Mouse (Mus musculus) heart, adult 2 months (tissue): ENCODE measurements around the gene Chst8. TPM values are rescaled to one million over a fixed set of nuclear protein-coding genes. Genes with fewer than 3 reads are reported as not detected.

ENCODE experiments used
- DNase-seq, 2 experiments: peaks; one replicate each; pipeline ENCODE4 v3.0.0; 2021
- H3K27ac ChIP-seq: fragments of 200-600 bp; 2 replicates; pipeline ENCODE4 v1.8.1; 2022
- H3K27me3 ChIP-seq: fragments of 200-500 bp; 2 replicates; pipeline ENCODE4 v1.6.1; 2012; ENCODE audit warnings: mild to moderate bottlenecking, low read length, inconsistent platforms, mixed read lengths; ENCODE audit not compliant: control insufficient read depth, insufficient read depth
- H3K36me3 ChIP-seq: fragments of 200-500 bp; 2 replicates; pipeline ENCODE4 v1.6.1; 2012; ENCODE audit warnings: low read length, inconsistent platforms; ENCODE audit not compliant: control insufficient read depth, insufficient read depth
- H3K4me1 ChIP-seq: fragments of 200-500 bp; 2 replicates; pipeline ENCODE4 v1.6.1; 2011; ENCODE audit warnings: low read length; ENCODE audit not compliant: control insufficient read depth, insufficient read depth
- H3K4me3 ChIP-seq: fragments of 200-600 bp; 2 replicates; pipeline ENCODE4 v1.8.1; 2022
- H3K79me2 ChIP-seq: fragments of 200-500 bp; replicated peaks from 2 replicates; pipeline ENCODE4 v1.6.1; 2012; ENCODE audit warnings: mild to moderate bottlenecking, inconsistent platforms, low read length, moderate library complexity, mixed read lengths; ENCODE audit not compliant: control insufficient read depth, insufficient read depth
- H3K9ac ChIP-seq: fragments of 200-500 bp; 2 replicates; pipeline ENCODE4 v1.6.1; 2012; ENCODE audit warnings: low read depth, mild to moderate bottlenecking, control low read depth, inconsistent platforms, low read length, mixed read lengths
- CTCF ChIP-seq: fragments of 200-600 bp; IDR thresholded peaks from 2 replicates; pipeline ENCODE4 v1.8.1; 2022; ENCODE audit warnings: antibody characterized with exemption, mild to moderate bottlenecking, moderate library complexity
- EP300 ChIP-seq: fragments of 200-500 bp; IDR thresholded peaks from 2 replicates; pipeline ENCODE4 v1.6.1; 2011; ENCODE audit warnings: low read depth, low read length, control low read depth; ENCODE audit not compliant: insufficient read depth
- POLR2A ChIP-seq: fragments of 200-500 bp; IDR thresholded peaks from 2 replicates; pipeline ENCODE4 v1.6.1; 2011; ENCODE audit warnings: mild to moderate bottlenecking, low read depth, low read length, control low read depth; ENCODE audit not compliant: insufficient read depth
- WGBS: fragments of 180-500 bp; shearing (Covaris S2); methylation state at CpG from one replicate; pipeline ENCODE4 v1.1.7; 2018; 5-methylcytosine and 5-hydroxymethylcytosine counted together
- intact Hi-C: fragments of 180-260 bp; cut with DNase I; formaldehyde crosslinking; loops from one replicate; pipeline ENCODE4 v1.15.1; 2025
- polyA plus RNA-seq: library from polyadenylated mRNA; depleted of rRNA; stranded (reverse); fragments of >200 nt; gene quantifications from 2 replicates; pipeline ENCODE4 v1.2.3, GENCODE M21; 2012
- total RNA-seq, 2 experiments: library from RNA; stranded (reverse); gene quantifications; 2 replicates each; pipeline ENCODE4 v1.2.3; 2021

The Chst8 gene
- total and polyA plus RNA-seq, 3 experiments: 0.39 to 0.41 TPM; not detected in 1

DNA sequence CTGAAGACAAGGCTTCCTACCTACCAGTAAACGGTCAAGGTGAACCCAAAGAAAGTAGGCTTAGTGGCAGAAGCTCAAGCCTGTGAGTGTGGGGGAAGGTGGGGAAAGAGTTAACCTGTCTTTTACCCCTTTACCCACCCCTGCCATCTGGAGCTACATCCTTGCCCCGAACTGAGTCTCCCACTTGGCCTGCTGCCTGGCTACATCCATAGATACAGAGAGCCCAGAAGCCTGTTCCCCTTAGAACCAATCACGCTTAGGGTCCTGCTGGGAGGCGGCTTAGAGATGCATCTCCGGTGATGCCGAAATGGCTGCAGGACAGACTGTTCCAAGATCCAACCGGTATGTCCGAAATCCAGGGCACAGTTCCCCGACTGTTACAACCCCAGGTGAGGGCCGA, 1.5 kb downstream of the Chst8 start:
- peaks cover 2% of the 10 kb centered on the region; the same call in 1 of the 2 replicates for H3K27me3 ChIP-seq

DNA sequence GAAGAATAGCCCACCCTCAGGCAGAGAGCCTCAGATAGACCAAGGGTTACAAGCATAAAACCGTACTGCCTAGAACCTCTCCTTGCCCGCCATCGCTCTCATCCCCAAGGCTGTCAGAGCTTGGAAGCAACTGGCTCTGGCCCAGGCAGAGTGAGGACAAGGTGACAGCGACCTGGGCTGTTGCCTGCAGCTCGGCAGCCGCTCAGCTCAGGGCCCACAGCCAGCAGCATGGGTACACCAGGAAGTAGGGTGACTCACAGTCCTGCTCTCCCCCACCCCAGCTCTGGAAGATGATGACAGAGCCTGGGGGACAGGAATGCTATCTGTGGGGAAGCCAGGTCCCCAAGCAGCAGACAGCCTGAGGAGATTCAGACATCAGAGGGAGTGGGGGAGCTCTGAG, 6.2 kb downstream of the Chst8 start:
- Histone ChIP-seq H3K79me2 (no peaks in the 10 kb centered on the region), H3K27ac (no peak overlapping the region), H3K36me3 (no peaks in the 10 kb centered on the region), H3K4me1 (no peaks in the 10 kb centered on the region), H3K27me3 (peaks cover 2% of the 10 kb centered on the region; the same call in 1 of the 2 replicates), H3K4me3 (no peak overlapping the region), H3K9ac (no peak overlapping the region)
- peak; percentile 70 to 78 for DNase-seq
- TF ChIP-seq CTCF (no peak), POLR2A (no peak), EP300 (no peak)
- intact Hi-C loops: no loop called here
- 33% methylated on average over 6 of the region's 6 CpGs for WGBS

More for the DNA sequence above, 1.5 kb downstream of the Chst8 start:
- no peak overlapping the region for H3K4me3 ChIP-seq
- 7% methylated on average over 10 of the region's 10 CpGs for WGBS
- H3K36me3 ChIP-seq: no peaks in the 10 kb centered on the region
- no peaks in the 10 kb centered on the region for H3K4me1 ChIP-seq
- H3K79me2 ChIP-seq: no peaks in the 10 kb centered on the region
- intact Hi-C loops: loop anchor here (5.0 kb wide), 1 partner anchor 89 kb away; no protein-coding TSS in a partner anchor
- H3K9ac ChIP-seq: no peak overlapping the region
- TF ChIP-seq EP300: no peak
- no peak for DNase-seq
- H3K27ac ChIP-seq: no peak overlapping the region

GRCm38 (mm10) chr7:34805691-34806205, 6.8 kb downstream of the Chst8 start:
- Histone ChIP-seq H3K27me3 (no peaks in the 10 kb centered on the region), H3K36me3 (no peaks in the 10 kb centered on the region), H3K4me3 (no peak overlapping the region), H3K9ac (no peak overlapping the region), H3K4me1 (no peaks in the 10 kb centered on the region), H3K79me2 (no peaks in the 10 kb centered on the region), H3K27ac (no peak overlapping the region)
- WGBS: 77% methylated on average over 3 of the region's 3 CpGs
- TF ChIP-seq POLR2A: no peak
- no peak for TF ChIP-seq EP300
- TF ChIP-seq CTCF: no peak
- DNase-seq: no peak
- intact Hi-C loops: no loop called here

DNA sequence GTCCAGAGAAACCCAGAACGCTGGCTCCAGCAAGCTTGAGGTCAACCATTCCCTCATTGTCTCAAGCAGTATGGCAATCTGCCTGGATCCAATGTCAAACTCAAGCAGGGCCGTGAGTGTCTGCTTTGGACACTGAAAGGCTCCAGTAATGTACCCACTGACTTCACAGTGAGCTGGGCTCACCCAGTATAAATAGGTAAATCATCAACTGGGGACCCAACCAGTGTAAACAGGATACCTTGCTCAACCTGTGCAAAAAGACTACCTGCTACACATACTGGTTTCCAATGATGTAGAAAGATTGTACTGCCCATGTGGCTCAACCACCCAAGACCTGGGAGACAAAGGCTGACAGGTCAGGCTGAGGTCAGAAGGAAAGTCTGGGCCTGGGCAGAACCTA, 7.5 kb downstream of the Chst8 start:
- intact Hi-C loops: no loop called here
- TF ChIP-seq CTCF: no peak
- no peak for TF ChIP-seq EP300
- TF ChIP-seq POLR2A: no peak
- Histone ChIP-seq H3K4me1 (no peaks in the 10 kb centered on the region), H3K4me3 (no peak overlapping the region), H3K9ac (no peak overlapping the region), H3K36me3 (no peaks in the 10 kb centered on the region), H3K79me2 (no peaks in the 10 kb centered on the region), H3K27me3 (no peaks in the 10 kb centered on the region), H3K27ac (no peak overlapping the region)
- DNase-seq: no peak
- 52% methylated on average over 2 of the region's 2 CpGs for WGBS

- no peaks in the 10 kb centered on the region for H3K79me2 ChIP-seq
- no peaks in the 10 kb centered on the region for H3K27me3 ChIP-seq
- no peak for TF ChIP-seq EP300
- no peak for TF ChIP-seq CTCF
- TF ChIP-seq POLR2A: no peak
- intact Hi-C loops: no loop called here
- H3K9ac ChIP-seq: no peak overlapping the region
- H3K4me3 ChIP-seq: no peak overlapping the region
- no peak overlapping the region for H3K27ac ChIP-seq
- no peaks in the 10 kb centered on the region for H3K4me1 ChIP-seq
- no peak for DNase-seq
- WGBS: 72% methylated on average over 13 of the region's 13 CpGs
- H3K36me3 ChIP-seq: no peaks in the 10 kb centered on the region
Observed at GRCm38 (mm10) chr7:34799950-34800511, 12.5 kb downstream of the Chst8 start.

DNA sequence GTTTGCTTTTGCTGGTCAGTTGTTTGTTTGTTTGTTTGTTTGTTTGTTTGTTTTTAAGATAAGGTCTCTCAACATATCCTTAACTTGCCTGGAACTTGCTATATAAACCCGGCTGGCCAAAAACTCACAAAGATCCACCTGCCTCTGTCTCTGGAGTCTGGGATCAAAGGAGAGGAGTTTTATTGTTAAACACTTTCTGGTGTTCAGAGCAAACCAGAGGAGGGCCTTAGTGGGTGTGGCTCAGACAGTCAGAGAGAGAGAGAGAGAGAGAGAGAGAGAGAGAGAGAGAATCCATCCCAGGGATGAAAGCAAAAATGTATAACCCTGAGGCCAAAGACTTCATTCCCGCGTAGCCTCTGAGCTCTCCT, 13.1 kb downstream of the Chst8 start:
- DNase-seq: no peak
- TF ChIP-seq POLR2A (no peak), CTCF (no peak), EP300 (no peak)
- Histone ChIP-seq H3K27ac (no peak overlapping the region), H3K79me2 (no peaks in the 10 kb centered on the region), H3K9ac (no peak overlapping the region), H3K4me1 (no peaks in the 10 kb centered on the region), H3K36me3 (no peaks in the 10 kb centered on the region), H3K4me3 (no peak overlapping the region), H3K27me3 (no peaks in the 10 kb centered on the region)
- WGBS: 55% methylated on average over 3 of the region's 3 CpGs
- intact Hi-C loops: no loop called here
